Mouse (Mus musculus) megakaryocyte, embryonic 14.5 days (primary cell): ENCODE data around the gene Acadvl. TPM values are rescaled to one million over a fixed set of nuclear protein-coding genes. Genes with fewer than 3 reads are reported as not detected.

Source experiments
- H3K27me3 ChIP-seq: replicated peaks from 2 replicates; pipeline ENCODE3; 2012; ENCODE audit warnings: inconsistent platforms
- H3K36me3 ChIP-seq: replicated peaks from 2 replicates; pipeline ENCODE3; 2012; ENCODE audit warnings: low read length, inconsistent platforms, mixed read lengths
- H3K4me1 ChIP-seq: 2 replicates; pipeline ENCODE4 v1.6.1; 2012; ENCODE audit warnings: inconsistent platforms
- H3K4me3 ChIP-seq: replicated peaks from 2 replicates; pipeline ENCODE3; 2012; ENCODE audit warnings: moderate library complexity, mild to moderate bottlenecking, inconsistent platforms
- H3K9me3 ChIP-seq: 2 replicates; pipeline ENCODE4 v1.6.1; 2012; ENCODE audit warnings: inconsistent platforms
- FLI1 ChIP-seq: IDR thresholded peaks from 2 replicates; pipeline ENCODE4 v1.6.1; 2012; ENCODE audit warnings: low read length, inconsistent platforms, mixed read lengths
- GATA1 ChIP-seq: IDR thresholded peaks from 3 replicates; pipeline ENCODE4 v1.6.1; 2012; ENCODE audit warnings: mixed read lengths, low read length, inconsistent platforms, borderline replicate concordance
- polyA plus RNA-seq: library from polyadenylated mRNA; stranded (reverse); fragments of >175 nt; gene quantifications from 2 replicates; pipeline ENCODE4 v1.2.3, GENCODE M21; 2012; ENCODE audit warnings: low replicate concordance; ENCODE audit not compliant: insufficient read depth

The Acadvl gene
- 12.7 and 34.2 TPM in 2 replicates for polyA plus RNA-seq

- Histone ChIP-seq H3K9me3 (no peaks in the 10 kb centered on the region), H3K27me3 (no peaks in the 10 kb centered on the region), H3K4me1 (peaks cover 66% of the 10 kb centered on the region), H3K36me3 (peaks cover 42% of the 10 kb centered on the region), H3K4me3 (peak within 1 kb of the TSS; percentile 93)
- no peak for TF ChIP-seq FLI1
Observed at GRCm38 (mm10) chr11:70014880-70015558, at the start of gene Acadvl. TSS of gene Acadvl (minus strand) at chr11:70015411.

GRCm38 (mm10) chr11:70063053-70063452, 47.8 kb upstream of the Acadvl start:
- no peaks in the 10 kb centered on the region for H3K4me1 ChIP-seq
- TF ChIP-seq GATA1, result no peak
- TF ChIP-seq FLI1, result no peak
- H3K9me3 ChIP-seq, result peaks cover 9% of the 10 kb centered on the region; the same call in 1 of the 2 replicates
- H3K27me3 ChIP-seq, result peaks cover 37% of the 10 kb centered on the region
- no peaks in the 10 kb centered on the region for H3K36me3 ChIP-seq
- H3K4me3 ChIP-seq, result no peak overlapping the region

GRCm38 (mm10) chr11:70059930-70060329, 44.7 kb upstream of the Acadvl start:
- H3K9me3 ChIP-seq, result peaks cover 9% of the 10 kb centered on the region; the same call in 1 of the 2 replicates

GRCm38 (mm10) chr11:70057805-70058204, 42.6 kb upstream of the Acadvl start:
- Histone ChIP-seq H3K4me3 (no peak overlapping the region), H3K9me3 (peaks cover 4% of the 10 kb centered on the region; the same call in 1 of the 2 replicates), H3K27me3 (peaks cover 60% of the 10 kb centered on the region), H3K36me3 (no peaks in the 10 kb centered on the region), H3K4me1 (peaks cover 4% of the 10 kb centered on the region)
- TF ChIP-seq FLI1 (no peak), GATA1 (no peak)

More at GRCm38 (mm10) chr11:70059930-70060329, 44.7 kb upstream of the Acadvl start:
- Histone ChIP-seq H3K36me3 (no peaks in the 10 kb centered on the region), H3K4me3 (no peak overlapping the region), H3K4me1 (peaks cover 4% of the 10 kb centered on the region), H3K27me3 (peaks cover 42% of the 10 kb centered on the region)
- TF ChIP-seq GATA1 (no peak), FLI1 (no peak)

- no peaks in the 10 kb centered on the region for H3K9me3 ChIP-seq
- no peak overlapping the region for H3K4me3 ChIP-seq
- no peaks in the 10 kb centered on the region for H3K36me3 ChIP-seq
- H3K27me3 ChIP-seq, result peaks cover 71% of the 10 kb centered on the region
- TF ChIP-seq GATA1 (no peak), FLI1 (no peak)
- peaks cover 4% of the 10 kb centered on the region for H3K4me1 ChIP-seq
Observed at GRCm38 (mm10) chr11:70055618-70056214, 40.5 kb upstream of the Acadvl start.

GRCm38 (mm10) chr11:70053898-70054570, 38.8 kb upstream of the Acadvl start, which contains the start of gene Asgr1:
TSS of gene Asgr1 (plus strand) at chr11:70054085.
- no peak within 1 kb of the TSS for H3K4me3 ChIP-seq
- no peaks in the 10 kb centered on the region for H3K9me3 ChIP-seq
- TF ChIP-seq FLI1 (no peak), GATA1 (no peak)
- H3K27me3 ChIP-seq, result peaks cover 70% of the 10 kb centered on the region
- no peaks in the 10 kb centered on the region for H3K36me3 ChIP-seq
- H3K4me1 ChIP-seq, result peaks cover 4% of the 10 kb centered on the region

- no peak overlapping the region for H3K4me3 ChIP-seq
- no peaks in the 10 kb centered on the region for H3K9me3 ChIP-seq
- H3K4me1 ChIP-seq, result peaks cover 4% of the 10 kb centered on the region
- H3K27me3 ChIP-seq, result peaks cover 68% of the 10 kb centered on the region
- TF ChIP-seq GATA1 (no peak), FLI1 (no peak)
- no peaks in the 10 kb centered on the region for H3K36me3 ChIP-seq
Observed at GRCm38 (mm10) chr11:70053156-70053555, 37.9 kb upstream of the Acadvl start.

- no peak for TF ChIP-seq FLI1
- TF ChIP-seq GATA1, result no peak
- Histone ChIP-seq H3K27me3 (peaks cover 50% of the 10 kb centered on the region), H3K4me3 (no peak overlapping the region), H3K36me3 (peaks cover 6% of the 10 kb centered on the region), H3K4me1 (peaks cover 4% of the 10 kb centered on the region), H3K9me3 (no peaks in the 10 kb centered on the region)
Observed at GRCm38 (mm10) chr11:70049816-70050215, 34.6 kb upstream of the Acadvl start.

GRCm38 (mm10) chr11:70049366-70049765, 34.2 kb upstream of the Acadvl start:
- Histone ChIP-seq H3K9me3 (no peaks in the 10 kb centered on the region), H3K4me3 (no peak overlapping the region), H3K27me3 (peaks cover 45% of the 10 kb centered on the region), H3K36me3 (peaks cover 10% of the 10 kb centered on the region), H3K4me1 (peaks cover 4% of the 10 kb centered on the region)
- TF ChIP-seq FLI1 (no peak), GATA1 (no peak)

- no peak overlapping the region for H3K4me3 ChIP-seq
- no peaks in the 10 kb centered on the region for H3K9me3 ChIP-seq
- H3K27me3 ChIP-seq, result peaks cover 9% of the 10 kb centered on the region
- peaks cover 4% of the 10 kb centered on the region for H3K4me1 ChIP-seq
- TF ChIP-seq FLI1 (no peak), GATA1 (no peak)
- H3K36me3 ChIP-seq, result peaks cover 48% of the 10 kb centered on the region
Observed at GRCm38 (mm10) chr11:70045435-70045834, 30.2 kb upstream of the Acadvl start.
